Mouse (Mus musculus) embryonic facial prominence, embryonic 11.5 days (tissue): ENCODE data around the gene Meis3. TPM values are rescaled to one million over a fixed set of nuclear protein-coding genes. Genes with fewer than 3 reads are reported as not detected.

Experiments used
- ATAC-seq: fragments of 200-750 bp; cut with Nextera tagmentation; replicated peaks from 2 replicates; pipeline ENCODE4 v1.8.0; 2017; ENCODE audit warnings: low read depth; ENCODE audit not compliant: insufficient number of reproducible peaks, low FRiP score, low TSS enrichment
- DNase-seq: peaks from one replicate; pipeline ENCODE4 v3.0.0-alpha.2; 2015; ENCODE audit warnings: low spot score
- H3K27ac ChIP-seq: fragments of 300-500 bp; sonication (generic); replicated peaks from 2 replicates; pipeline ENCODE4 v1.5.1; 2014; ENCODE audit warnings: mild to moderate bottlenecking, low read depth, low read length, control low read depth
- H3K27me3 ChIP-seq: fragments of 300-500 bp; sonication (generic); 2 replicates; pipeline ENCODE4 v1.6.1; 2014; ENCODE audit warnings: mild to moderate bottlenecking, low read length, moderate library complexity, mixed read lengths; ENCODE audit not compliant: control insufficient read depth, insufficient read depth
- H3K36me3 ChIP-seq: fragments of 300-500 bp; sonication (generic); replicated peaks from 2 replicates; pipeline ENCODE4 v1.6.1; 2014; ENCODE audit warnings: low read depth, mild to moderate bottlenecking, low read length, moderate library complexity, mixed read lengths; ENCODE audit not compliant: control insufficient read depth, insufficient read depth
- H3K4me1 ChIP-seq: fragments of 300-500 bp; sonication (generic); 2 replicates; pipeline ENCODE4 v1.6.1; 2014; ENCODE audit warnings: low read length, mixed read lengths; ENCODE audit not compliant: control insufficient read depth, insufficient read depth
- H3K4me2 ChIP-seq: fragments of 300-500 bp; sonication (generic); 2 replicates; pipeline ENCODE4 v1.6.1; 2014; ENCODE audit warnings: low read depth, mild to moderate bottlenecking, control low read depth, low read length, moderate library complexity
- H3K4me3 ChIP-seq: fragments of 300-500 bp; sonication (generic); 2 replicates; pipeline ENCODE4 v1.5.1; 2014; ENCODE audit warnings: low read depth, low read length, control low read depth
- H3K9ac ChIP-seq: fragments of 300-500 bp; sonication (generic); replicated peaks from 2 replicates; pipeline ENCODE4 v1.6.1; 2014; ENCODE audit warnings: mild to moderate bottlenecking, control low read depth, low read length
- H3K9me3 ChIP-seq: fragments of 300-500 bp; sonication (generic); replicated peaks from 2 replicates; pipeline ENCODE4 v1.6.1; 2016; ENCODE audit warnings: mild to moderate bottlenecking, low read length, inconsistent platforms, mixed read lengths; ENCODE audit not compliant: control insufficient read depth
- WGBS: fragments of 180-500 bp; shearing (Covaris S2); extraction: QIAGEN DNeasy Blood & Tissue Kit; methylation state at CpG from one replicate; pipeline ENCODE4 v1.1.7; 2014; 5-methylcytosine and 5-hydroxymethylcytosine counted together
- polyA plus RNA-seq: library from polyadenylated mRNA; unstranded; fragments of >200 nt; fragmentation: Nextera tagmentation; extraction: Ambion mirVana; gene quantifications from 2 replicates; pipeline ENCODE4 v1.2.1, GENCODE M21; 2014

The Meis3 gene
- polyA plus RNA-seq, 1 experiment from 2014 or later: 34.0 TPM

DNA sequence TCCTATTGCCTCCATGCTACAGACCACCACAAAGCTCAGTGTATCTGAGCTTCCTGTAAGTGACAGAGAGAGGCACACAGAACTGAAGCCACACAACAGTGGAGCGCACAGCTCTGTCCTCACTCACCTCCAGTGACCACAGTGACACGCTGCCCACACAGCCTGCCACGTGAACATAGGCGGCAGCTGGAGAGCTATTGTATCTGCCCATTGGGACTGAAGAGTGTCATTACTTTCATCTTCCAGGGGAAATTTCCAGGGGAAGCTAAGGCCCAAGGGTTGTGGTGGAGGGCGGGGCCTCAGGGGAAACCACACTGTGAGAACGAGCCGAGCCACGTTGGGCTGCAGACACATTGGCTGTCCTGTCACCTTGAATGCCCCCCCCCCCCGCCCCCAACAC lies 29.9 kb downstream of the Meis3 start:
- no peak for ATAC-seq
- no peak for DNase-seq
- Histone ChIP-seq H3K9me3 (no peaks in the 10 kb centered on the region), H3K27me3 (no peaks in the 10 kb centered on the region), H3K4me2 (no peak overlapping the region), H3K4me1 (no peaks in the 10 kb centered on the region), H3K27ac (no peak overlapping the region), H3K36me3 (peaks cover 3% of the 10 kb centered on the region), H3K4me3 (no peak overlapping the region), H3K9ac (no peak overlapping the region)
- 82% methylated on average over 9 of the region's 9 CpGs for WGBS

DNA sequence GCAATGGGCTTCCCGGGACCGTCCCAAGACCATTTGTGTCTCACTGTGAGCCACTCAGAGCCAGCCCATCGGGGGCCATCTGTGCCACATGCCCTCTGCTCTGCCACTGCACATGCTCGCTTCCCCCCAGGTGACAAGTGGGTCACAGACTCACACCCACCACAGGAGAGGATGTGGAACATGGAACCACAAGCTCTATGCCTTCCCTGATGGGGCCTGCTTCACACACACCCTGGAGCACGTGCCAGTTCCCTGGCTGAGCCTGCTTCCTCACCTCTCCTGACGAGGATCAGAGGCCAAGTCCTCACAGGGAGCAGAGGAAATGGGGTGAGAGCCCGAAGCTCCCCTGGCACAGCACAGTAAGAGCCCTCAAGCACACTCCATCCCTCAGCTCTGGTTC lies 32.2 kb downstream of the Meis3 start:
- WGBS: 88% methylated on average over 7 of the region's 7 CpGs

DNA sequence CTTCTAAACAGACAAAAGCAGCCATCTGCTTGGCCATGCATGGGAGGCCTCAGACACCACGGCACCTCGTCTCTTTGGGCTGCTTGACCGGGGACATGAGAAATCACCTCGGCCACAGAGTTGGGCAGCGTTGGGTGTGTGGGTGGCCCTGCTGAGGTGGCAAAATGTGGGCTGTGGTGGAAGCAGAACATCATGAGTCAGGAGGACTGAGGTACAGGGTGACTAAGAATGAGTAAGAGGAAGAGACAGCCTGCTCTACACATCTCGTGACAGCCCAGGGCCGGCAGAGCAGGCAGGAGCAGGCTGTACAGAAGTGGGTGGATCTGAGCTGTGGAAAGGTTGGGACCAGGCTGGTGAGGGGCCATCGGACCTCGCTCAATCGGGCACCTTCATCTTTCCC lies 32.6 kb downstream of the Meis3 start:
- 89% methylated on average over 10 of the region's 10 CpGs for WGBS
- no peak overlapping the region for H3K4me2 ChIP-seq
- ATAC-seq (no peak), DNase-seq (no peak)
- no peaks in the 10 kb centered on the region for H3K4me1 ChIP-seq
- no peaks in the 10 kb centered on the region for H3K27me3 ChIP-seq
- no peak overlapping the region for H3K4me3 ChIP-seq
- no peaks in the 10 kb centered on the region for H3K9me3 ChIP-seq
- no peak overlapping the region for H3K9ac ChIP-seq
- H3K36me3 ChIP-seq: peaks cover 3% of the 10 kb centered on the region; the same call in 1 of the 2 replicates
- no peak overlapping the region for H3K27ac ChIP-seq

More for the DNA sequence above, 32.2 kb downstream of the Meis3 start:
- ATAC-seq (no peak), DNase-seq (no peak)
- no peak overlapping the region for H3K9ac ChIP-seq
- no peak overlapping the region for H3K4me2 ChIP-seq
- peaks cover 3% of the 10 kb centered on the region; the same call in 1 of the 2 replicates for H3K36me3 ChIP-seq
- no peak overlapping the region for H3K4me3 ChIP-seq
- no peaks in the 10 kb centered on the region for H3K4me1 ChIP-seq
- no peaks in the 10 kb centered on the region for H3K9me3 ChIP-seq
- no peaks in the 10 kb centered on the region for H3K27me3 ChIP-seq
- no peak overlapping the region for H3K27ac ChIP-seq

DNA sequence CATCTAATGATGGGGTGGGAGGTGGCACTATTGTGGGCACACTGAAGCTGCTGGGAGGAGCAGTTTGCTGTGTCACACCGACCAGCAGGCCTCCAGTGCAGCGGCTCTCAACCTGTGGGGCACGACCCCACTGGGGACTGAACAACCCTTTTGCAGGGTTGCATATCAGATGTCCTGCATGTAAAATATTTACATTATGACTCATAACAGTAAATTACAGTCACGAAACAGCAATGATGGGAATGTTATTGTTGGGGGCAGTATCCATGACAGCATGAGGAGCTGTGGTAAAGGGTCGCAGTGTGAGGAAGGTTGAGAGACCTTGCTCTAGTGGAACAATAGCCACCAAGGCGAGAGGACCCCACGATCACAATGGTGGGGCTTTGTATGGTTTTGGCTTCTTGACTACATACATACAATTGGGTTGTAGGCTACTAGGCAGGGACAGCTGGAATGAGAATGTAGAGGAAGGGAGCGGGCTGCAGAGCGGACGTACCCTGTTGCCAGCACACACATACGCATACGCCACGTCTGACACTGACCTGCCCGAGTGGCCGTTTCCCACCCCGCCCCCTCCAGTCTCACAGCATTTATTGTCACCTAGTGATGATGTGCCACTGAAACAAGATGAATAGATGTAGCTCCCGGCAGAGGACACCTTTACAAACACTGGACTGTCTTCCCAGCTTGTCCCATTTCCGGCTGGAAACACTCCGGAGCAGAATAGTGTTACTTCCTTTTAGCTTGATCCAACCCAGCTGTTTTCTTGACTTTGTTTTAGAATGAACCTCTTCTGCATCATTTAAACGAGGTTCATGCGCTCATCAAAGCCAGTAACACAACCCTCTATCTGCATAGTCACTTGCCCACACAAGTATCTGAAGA lies 34.1 kb downstream of the Meis3 start:
- no peak for ATAC-seq

DNA sequence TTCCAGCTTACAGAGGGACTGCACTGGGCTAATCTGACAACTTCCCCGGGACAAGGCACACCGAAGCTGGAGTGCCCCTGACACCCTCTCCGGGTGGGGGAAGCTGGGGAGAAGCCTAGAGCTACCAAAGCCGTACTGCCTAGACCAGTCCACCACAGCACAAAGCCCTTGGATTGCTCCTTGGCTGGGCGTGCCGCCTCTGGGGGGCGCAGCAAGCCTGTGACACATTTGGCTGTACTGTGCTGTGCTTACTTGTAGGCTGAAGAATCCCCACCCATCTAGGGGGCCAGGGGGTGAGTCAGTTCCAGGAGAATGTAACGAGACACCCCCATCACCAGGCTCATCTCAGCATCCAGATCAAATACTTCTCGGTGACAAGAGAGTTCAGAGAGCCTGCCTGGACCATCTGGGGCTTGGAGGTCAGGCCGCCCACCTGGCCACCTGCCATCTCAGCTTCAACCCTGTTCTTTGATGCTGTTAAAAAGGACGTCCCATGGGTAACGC lies 36.0 kb downstream of the Meis3 start:
- Histone ChIP-seq H3K4me2 (no peak overlapping the region), H3K27me3 (no peaks in the 10 kb centered on the region), H3K27ac (no peak overlapping the region), H3K4me3 (no peak overlapping the region), H3K36me3 (peaks cover 3% of the 10 kb centered on the region; the same call in 1 of the 2 replicates), H3K9ac (no peak overlapping the region), H3K4me1 (no peaks in the 10 kb centered on the region), H3K9me3 (no peaks in the 10 kb centered on the region)
- WGBS: 78% methylated on average over 12 of the region's 12 CpGs
- DNase-seq (no peak), ATAC-seq (no peak)

More for the DNA sequence above, 34.1 kb downstream of the Meis3 start:
- Histone ChIP-seq H3K4me2 (no peak overlapping the region), H3K27me3 (no peaks in the 10 kb centered on the region), H3K4me3 (no peak overlapping the region), H3K9me3 (no peaks in the 10 kb centered on the region), H3K9ac (no peak overlapping the region), H3K4me1 (no peaks in the 10 kb centered on the region), H3K27ac (no peak overlapping the region), H3K36me3 (peaks cover 2% of the 10 kb centered on the region; the same call in 1 of the 2 replicates)
- WGBS: 88% methylated on average over 21 of the region's 21 CpGs
- no peak for DNase-seq

DNA sequence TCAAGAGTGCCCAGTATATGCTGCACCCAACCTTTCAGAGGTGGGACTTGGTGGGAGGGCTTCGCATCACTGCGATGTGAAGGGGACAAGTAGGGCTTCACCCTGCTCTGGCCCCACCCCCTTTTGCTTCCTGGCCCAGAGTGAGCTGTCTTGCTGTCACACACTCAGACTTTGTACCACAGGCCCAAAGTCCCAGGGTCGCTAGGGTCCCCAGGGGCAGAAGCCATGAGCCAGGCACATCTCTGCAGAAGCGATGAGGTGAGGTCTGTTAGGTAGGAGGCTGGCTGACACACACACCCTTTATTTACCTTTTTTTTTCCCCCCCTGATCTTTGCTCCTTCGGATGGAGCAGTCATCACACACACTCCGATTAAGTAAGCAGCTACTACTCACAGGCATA lies 38.3 kb downstream of the Meis3 start:
- H3K9me3 ChIP-seq: no peaks in the 10 kb centered on the region
- H3K27ac ChIP-seq: no peak overlapping the region
- H3K9ac ChIP-seq: no peak overlapping the region
- H3K27me3 ChIP-seq: no peaks in the 10 kb centered on the region
- peaks cover 5% of the 10 kb centered on the region; the same call in 1 of the 2 replicates for H3K36me3 ChIP-seq
- ATAC-seq (no peak), DNase-seq (no peak)
- WGBS: 89% methylated on average over 6 of the region's 6 CpGs
- no peaks in the 10 kb centered on the region for H3K4me1 ChIP-seq
- H3K4me3 ChIP-seq: no peak overlapping the region
- no peak overlapping the region for H3K4me2 ChIP-seq

DNA sequence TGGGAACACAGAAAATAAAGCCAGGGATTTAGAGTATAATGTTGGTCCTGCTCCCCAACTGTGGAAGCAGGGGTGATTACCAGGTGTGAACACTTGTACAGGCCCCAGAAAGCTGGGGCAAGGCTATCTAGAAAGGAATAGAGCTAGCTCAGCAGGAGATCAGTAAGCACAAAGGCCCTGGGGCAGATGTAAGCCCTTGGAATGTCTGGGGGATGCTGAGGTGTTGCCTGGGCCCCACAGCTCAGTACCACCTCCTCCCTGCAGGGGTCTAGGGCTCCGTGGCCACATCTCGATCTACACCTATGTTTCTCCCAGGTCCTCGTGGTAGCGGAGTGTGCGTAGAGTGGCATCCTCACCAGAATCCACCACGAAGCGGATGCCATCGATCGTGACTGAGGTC lies 39.1 kb downstream of the Meis3 start:
- Histone ChIP-seq H3K27me3 (no peaks in the 10 kb centered on the region), H3K9me3 (no peaks in the 10 kb centered on the region), H3K4me2 (no peak overlapping the region), H3K4me1 (no peaks in the 10 kb centered on the region), H3K9ac (no peak overlapping the region), H3K36me3 (peaks cover 5% of the 10 kb centered on the region; the same call in 1 of the 2 replicates), H3K27ac (no peak overlapping the region), H3K4me3 (no peak overlapping the region)
- ATAC-seq: no peak
- DNase-seq: no peak
- WGBS: 91% methylated on average over 9 of the region's 9 CpGs
